Mouse (Mus musculus) gastrocnemius, postnatal 4 days (tissue): Measurements from ENCODE around the gene Msn. TPM values are rescaled to one million over a fixed set of nuclear protein-coding genes. Genes with fewer than 3 reads are reported as not detected.

Experiments used
- DNase-seq, 2 experiments: peaks; one replicate each; pipeline ENCODE4 v3.0.0; 2021 to 2022; ENCODE audit warnings: low spot score in 2 of 2, mixed read lengths in 2 of 2
- long read RNA-seq, 2 experiments: library from polyadenylated mRNA; stranded (forward); transcript quantifications; one replicate each; pipeline ENCODE4 v2.0.0; 2021
- total RNA-seq, 2 experiments: library from RNA; stranded (reverse); gene quantifications; 2 replicates each; pipeline ENCODE4 v1.2.3; 2021

Msn gene
- 100 to 1,000 TPM; 119 to 121 TPM for total RNA-seq
- long read RNA-seq, experiment 1, transcript Msn-201 (13 exons, 3,842 nt) = major isoform, 135 of 151 reads
- long read RNA-seq, experiment 1, partial matches to known transcripts = 12 of 151 reads
- long read RNA-seq, experiment 1, other reads (novel, unspliced or antisense) = 2 of 151 reads
- long read RNA-seq, experiment 2, transcript Msn-201 (13 exons, 3,842 nt) = major isoform, 198 of 222 reads
- long read RNA-seq, experiment 2, partial matches to known transcripts = 17 of 222 reads
- long read RNA-seq, experiment 2, other reads (novel, unspliced or antisense) = 7 of 222 reads

DNA sequence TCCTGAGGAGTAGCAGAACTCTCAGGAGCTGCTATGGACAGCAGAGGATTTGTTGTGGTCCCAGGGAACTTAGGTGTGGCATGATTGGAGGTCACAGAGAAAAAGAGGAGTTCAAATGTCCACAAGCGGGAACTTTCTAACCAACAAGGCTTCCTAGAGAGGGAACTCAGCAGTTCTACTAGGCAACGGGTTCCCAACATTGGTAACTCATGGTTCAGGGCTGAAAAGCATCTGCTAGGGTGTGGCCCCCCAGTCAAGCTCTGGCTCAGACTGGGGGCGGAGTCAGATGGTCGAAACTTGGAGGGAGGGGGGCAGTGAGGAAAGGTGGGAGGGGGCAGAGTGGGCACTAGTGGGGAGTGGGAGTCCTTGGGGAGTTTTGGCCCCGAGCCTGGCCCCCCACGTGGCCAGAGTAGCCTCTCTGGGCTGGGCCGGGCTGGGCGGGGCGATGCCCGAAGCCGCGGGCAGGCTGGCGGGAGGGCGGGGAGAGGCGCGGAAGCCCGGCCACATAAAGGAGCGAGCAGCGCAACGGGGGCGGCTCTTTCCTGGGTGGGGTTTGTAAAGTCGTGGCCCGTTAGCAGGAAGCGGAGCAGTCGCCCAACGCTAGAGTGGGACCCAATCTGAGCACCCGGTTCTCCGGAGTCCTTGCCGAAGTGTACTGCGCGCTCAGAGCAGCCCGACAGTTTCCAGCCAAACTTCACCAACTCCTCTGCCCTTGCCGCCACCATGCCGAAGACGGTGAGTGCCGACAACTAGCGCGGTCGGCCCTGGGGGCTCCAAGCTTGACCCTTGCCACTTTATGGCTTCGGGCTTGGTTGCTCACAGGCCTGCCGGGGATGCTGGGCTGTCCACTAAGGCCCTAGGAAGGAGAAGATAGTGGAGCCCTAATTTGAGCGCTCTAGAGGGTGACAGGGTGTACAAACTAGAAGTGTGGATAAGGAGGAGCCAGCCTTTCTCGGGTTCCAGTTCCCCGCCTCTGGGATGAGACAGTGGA, at the start of gene Msn:
Gene Msn (plus strand): TSS at position 534 of the 991 bp plus-strand sequence.
- peak; percentile 44 to 72 for DNase-seq

DNA sequence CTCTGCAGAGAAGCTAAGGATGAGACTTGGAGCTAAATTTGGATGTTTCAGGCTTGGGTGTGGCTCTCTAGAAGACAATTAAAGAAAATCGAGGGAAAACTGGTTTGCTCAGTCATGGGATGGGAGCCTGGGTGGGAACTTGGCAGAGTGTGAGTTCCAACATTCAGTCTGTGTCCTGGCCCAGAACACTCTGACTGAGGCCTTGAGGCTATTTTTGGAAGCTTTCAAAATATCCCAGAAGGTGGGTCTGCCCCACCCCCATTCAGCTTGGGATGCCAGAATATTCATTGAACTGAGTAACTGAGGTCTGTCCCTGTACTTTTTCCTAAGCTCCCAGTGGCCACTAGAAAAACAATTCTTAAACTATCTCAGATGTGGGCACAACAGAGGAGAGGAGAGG, 43.0 kb upstream of the Msn start:
- peak in 1 of 2 experiments; percentile 7 for DNase-seq

DNA sequence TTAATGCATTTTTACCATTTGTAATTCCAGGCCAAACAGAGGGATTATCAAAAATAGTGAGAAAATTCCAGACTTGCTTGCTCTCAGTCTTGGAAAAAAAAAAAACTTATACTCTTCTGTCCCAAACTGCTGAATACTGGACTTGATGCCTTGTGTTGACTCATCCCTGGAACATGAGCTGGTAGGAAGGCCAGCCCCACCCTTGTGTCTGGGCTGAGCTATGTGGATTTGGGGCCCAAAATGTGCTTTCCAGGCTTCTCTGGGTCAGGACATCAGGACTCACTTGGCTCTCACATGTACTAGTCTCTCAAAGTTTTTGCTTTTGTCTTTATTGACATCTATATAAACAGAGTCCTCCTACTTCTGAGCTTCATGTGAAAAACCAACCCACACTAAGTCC, 18.1 kb upstream of the Msn start:
- DNase-seq = no peak

DNA sequence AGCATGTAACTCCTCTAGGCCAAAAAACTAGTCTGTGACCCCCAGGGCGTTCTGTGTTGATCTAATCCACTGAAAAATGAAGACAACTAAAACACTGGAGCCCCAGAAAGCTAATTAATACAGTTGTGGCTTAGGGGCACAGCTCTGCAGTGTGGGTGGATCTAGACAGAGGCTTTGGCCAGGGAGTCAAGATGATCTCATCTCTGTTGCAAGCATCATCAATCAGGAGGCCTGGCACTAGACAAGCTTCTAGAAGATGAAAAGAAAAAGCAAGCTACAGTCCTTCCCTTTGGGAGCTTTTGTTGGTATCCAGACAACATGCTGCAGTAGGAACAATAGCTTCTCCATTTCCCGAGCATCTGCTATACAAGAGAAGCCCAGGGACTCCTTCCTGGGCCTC, 9.6 kb upstream of the Msn start:
- DNase-seq = no peak

DNA sequence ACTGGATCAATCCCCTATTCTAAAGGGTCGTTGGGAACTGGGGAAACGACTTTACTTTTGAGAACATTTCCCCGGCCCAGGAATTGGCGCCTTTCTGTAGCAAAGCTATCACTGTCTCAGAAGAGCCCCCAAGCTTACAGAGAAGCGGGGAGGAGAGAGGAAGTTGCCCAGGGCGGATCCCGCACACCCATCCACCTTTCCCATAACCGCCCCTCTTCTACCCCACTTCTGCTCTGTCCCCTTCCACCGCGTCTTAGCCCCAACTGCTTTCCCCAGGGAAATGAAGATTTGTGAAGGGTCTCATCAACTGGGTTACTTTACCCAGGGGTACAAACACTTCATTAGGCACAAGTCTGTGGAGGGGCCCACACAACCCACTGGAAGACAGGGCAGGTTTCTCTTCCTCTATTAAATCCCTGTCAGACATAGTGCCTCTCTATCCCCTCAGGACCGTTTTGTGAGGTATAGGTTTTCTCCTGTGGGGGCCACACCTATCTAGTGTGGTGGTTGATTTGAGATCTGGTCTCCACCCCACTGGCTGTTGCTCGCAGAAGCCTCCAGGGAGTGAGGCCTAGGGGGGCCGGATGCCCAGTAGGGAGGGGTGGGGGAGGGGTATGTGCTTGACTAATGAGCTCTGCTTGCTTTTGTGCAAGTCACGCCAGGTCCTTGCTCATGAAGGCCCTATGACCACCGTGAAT, 820 bp downstream of the Msn start:
- peak in 1 of 2 experiments; percentile 10 for DNase-seq

DNA sequence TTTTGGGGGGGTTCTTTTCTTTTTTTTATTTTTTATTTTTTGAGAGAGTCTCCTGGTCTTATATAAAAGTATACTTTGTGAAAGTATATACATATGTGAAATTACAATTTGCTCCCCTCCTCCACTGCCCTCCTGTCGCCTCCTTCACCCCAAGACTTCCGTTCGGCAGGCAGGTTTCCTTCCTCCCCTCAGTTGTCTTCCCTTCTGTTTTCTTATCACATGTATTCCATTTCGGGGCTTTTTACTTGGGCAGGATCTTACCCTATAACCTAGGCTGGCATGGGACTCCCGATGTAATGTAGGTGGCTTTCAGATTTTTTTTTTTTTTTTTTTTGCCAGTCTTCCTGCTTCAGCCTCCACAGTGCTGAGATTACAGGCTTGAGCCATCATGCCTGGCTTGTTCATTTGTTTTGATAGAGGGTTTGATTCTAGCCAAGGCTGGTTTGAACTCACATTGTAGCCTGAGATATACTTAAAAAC, 1.7 kb downstream of the Msn start:
- no peak for DNase-seq

DNA sequence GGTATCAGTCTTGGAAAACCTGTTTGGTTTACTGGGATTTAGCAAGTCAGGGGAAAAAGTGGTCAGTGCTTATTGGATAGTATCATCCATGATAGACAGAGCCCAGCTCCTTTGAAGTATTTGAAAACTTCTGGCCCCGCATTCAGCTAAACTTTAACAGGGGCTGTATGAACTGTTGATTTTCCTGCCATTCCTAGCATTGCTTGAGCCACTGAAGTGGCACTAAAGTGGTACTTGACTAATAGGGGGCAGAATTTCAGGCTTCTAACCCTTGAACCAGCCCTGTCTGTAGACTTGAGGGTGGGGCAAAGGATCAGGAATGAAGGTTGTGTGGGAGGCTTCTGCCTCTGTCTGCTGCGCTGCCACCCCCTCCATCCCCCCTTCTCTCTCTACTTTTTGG, 3.2 kb downstream of the Msn start:
- DNase-seq = no peak

DNA sequence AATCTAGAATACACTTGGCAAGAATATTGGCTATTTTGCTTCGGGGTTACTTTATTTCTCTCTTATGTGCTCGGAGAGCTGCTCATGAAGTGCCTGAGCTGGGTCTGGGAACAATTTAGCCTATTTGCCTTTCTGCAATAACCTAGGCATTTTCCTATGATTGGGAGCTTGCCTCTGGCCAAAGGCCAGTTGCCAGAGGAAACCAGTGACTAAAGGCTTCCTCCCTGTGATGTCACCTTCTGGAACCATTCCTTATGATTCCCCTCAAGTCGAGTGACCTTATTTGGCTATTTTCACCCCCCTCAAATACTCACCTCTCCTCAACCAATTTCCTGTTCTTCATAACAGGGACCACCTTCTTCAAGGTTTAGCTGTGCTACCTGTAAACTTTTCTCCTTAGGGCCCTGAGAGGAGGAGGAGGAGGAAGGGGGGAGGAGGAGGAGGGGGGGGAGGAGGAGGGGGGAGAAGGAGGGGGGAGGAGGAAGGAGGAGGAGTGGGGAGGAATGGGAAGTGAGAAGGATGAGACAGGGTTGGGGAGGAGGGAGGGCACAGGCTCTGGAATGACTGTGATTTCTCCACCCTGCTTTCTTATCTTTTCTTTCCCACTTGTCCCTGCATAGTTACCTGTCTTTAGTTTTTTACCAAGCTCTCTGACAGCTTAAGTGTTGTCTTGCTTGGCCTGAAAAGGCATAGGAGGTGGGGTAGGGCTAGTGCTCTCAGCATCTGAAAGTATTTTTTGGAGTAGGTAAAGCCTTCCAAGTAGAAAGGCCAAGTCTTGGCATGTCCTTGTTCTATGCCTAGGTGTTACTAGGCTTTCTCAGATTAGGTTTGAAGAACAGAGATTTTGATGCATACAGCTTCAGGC, 11.8 kb downstream of the Msn start:
- peak in 1 of 2 experiments; percentile 18 for DNase-seq

DNA sequence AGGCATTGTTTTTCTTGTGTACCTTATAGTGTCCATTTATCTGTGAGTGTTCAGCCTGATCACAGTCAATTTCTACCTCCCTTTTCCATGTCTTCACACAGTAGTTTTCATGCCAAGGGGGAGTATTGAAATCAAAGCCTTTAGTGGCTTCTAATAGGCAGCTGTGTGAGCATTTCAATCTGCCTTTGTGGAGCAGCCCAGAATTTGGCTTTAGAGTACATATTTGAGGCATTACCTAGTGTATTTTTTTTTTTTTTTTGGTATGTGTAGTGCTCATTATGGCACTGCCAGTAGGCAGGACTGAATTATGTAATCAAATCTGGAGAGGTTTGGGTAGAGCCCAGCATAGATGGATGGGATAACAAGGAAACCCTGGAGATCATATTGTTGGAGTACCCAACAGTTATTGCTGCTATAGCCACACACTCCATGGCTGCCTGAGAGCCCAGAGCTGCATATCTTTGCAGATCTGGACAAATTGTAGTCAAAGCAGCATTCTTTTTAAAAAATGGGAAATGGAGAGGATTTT, 17.3 kb downstream of the Msn start:
- DNase-seq = no peak

DNA sequence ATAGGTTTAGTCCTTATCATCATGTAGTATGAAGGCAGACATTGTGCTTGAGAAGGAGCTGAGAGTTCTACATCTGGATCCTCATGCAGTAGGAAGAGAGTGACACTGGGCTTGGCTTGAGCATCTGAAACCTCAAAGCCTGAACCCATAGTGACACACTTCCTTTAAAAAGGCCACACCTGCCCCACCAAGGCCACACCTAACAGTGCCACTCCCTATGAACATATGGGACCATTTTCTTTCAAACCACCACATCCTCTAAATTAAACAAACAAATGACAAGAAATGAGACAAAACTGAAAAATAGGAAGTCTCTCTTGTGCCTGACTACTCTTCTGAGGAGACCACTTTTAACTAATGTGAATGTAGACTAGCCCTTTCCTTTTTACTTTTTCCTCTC, 19.7 kb downstream of the Msn start:
- no peak for DNase-seq

DNA sequence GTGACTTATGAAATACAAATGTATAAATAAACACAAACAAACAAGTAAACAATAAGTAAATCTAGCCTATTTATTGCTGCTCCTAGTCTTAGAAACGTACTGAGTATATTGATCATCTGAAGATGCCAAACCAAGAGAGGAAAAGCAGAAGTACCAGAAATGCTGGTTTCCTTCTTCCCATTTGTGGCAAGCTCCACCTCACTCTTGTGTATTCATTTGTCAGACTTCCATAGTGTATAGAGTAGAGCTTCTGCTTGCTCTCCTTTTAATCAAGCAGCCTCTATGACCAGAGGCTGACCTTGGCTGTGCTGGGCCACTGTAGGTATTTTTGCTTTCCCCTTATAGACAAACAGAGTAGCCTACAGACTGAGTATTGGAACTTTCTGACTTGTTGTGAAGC, 21.5 kb downstream of the Msn start:
- DNase-seq = no peak

DNA sequence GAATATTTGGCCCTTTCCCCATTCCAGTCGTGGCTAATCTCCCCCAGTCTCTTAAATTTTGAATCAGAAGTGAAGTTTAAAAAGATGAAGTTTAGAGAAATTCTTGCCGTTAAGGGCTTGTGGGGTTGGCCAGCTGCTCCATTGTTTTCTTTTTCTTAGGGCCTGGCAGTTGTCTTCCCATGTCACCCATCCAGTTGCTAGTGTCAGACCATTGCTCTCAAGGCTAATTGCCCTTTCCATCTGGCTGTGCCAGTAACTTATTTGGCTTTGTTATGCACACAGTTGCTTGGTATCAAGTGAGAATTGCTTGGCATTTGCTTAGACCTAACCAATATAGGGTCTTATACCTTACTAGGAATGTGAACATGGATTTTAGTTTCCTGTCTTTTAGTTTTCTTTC, 24.2 kb downstream of the Msn start:
- no peak for DNase-seq

DNA sequence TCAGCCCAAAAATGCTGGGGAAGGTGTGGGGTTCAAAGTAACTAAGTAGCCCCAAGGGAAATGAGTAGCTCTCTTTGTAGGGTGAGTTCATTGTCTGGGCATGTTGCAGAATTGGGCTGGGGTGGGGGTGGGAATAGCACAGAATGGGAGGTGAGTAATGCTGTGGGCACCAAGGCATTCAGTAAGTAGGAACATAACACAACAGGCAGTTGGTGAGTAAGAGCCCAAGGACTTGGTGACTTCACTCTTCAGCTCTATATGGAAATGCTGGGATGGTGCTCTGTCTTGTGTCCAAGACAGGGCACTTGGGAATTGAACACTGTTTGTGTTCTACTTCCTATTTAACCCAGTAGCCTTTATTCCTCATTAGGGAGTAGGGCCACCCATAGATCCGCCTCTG, 26.1 kb downstream of the Msn start:
- DNase-seq = no peak

DNA sequence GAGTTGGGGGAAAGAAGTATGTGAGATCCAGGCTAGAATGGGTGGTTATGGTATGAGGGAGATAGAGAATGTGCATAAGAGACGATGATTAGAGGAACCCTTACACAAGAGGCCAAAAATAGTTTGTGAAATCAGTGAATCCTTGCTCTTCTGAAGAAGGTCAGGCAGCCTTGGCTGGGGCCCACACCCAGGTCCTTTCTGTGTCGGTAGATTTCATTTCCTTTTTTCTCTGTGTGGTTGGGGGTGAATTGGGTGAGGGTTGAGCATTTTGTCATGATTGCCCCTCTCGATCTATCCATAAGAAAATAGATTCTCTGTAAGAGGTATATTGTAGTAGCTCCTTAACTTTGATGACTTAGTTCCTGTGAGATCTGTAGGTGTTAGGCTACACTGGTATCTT, 31.0 kb downstream of the Msn start:
- DNase-seq = no peak

DNA sequence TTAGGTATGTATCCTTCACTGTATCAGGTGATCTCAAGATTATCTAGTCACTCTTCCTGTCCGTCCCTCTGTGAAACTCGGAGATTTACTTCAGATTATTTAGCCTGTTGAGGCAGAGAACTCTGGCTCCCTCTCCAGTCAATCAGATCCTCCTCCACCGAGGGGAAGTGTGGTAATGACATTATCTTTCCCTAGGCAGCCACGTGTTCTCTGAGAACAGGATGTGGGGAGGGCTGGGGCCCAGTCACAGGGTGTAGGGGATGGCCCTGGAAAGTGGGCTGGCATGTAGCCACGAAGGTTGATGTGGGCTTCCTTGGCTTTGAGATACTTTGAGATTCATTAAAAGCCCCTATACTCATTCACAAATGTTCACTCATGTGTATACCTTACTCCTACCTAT, 34.3 kb downstream of the Msn start:
- peak in 1 of 2 experiments; percentile 16 for DNase-seq

DNA sequence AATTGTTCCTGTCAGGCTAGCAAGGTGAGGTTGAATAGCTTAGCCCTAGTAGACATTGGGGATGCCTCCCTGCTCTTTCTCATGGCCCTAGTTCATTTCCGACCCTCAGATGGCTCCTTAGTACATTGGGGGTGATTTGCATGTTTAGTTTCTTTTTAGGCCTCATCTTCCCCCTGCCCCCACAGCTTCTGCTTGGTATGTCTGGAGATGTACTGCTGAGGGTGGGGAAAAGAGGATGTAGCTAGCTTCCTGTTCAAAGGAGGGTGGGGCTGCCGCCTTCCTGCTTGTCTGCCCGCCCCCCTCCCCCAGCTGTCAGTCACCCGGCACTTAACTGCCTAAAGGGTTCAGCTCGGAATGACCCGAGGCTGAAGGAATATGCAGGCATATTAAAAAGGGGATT, 34.8 kb downstream of the Msn start:
- no peak for DNase-seq

DNA sequence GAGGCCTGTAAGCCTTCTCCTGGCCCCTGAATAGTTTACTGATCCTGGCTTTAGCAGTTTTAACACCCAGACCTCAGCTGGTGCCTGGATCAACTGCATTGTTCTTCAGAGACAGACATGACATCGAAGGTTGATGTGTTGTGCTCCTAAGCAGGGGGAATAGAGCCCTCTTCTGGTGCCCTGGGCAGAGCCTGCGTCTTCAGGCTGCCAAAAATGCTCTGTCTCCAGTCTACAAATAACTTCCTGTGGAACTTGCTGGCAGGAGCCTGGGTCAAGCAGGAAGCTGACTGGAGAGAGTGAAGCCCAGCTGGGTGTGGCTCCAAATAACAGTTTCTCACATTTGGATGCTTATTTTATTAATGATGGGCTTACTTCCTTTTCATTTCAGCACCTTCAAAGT, 37.4 kb downstream of the Msn start:
- DNase-seq = peak in 1 of 2 experiments; percentile 11

DNA sequence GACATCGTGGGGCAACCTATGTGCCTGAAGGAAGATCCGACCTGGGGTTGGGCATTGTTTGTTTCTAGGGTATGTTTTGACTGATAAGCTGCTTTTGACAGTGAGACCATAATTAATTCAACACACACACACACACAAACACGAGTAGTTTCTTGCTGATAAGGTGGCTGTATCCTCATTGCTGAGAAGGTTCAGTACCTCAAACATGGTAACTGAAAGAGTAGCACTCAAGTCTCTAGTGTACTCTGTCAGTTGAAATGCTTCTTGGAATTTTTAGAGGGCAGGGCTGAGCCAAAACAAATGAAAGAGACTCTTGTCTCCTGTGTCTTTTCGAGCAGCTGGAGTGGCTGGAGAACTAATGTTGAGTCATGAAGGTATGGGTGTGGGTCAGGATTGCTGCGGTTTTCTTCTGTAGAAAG, 38.4 kb downstream of the Msn start:
- DNase-seq = no peak

DNA sequence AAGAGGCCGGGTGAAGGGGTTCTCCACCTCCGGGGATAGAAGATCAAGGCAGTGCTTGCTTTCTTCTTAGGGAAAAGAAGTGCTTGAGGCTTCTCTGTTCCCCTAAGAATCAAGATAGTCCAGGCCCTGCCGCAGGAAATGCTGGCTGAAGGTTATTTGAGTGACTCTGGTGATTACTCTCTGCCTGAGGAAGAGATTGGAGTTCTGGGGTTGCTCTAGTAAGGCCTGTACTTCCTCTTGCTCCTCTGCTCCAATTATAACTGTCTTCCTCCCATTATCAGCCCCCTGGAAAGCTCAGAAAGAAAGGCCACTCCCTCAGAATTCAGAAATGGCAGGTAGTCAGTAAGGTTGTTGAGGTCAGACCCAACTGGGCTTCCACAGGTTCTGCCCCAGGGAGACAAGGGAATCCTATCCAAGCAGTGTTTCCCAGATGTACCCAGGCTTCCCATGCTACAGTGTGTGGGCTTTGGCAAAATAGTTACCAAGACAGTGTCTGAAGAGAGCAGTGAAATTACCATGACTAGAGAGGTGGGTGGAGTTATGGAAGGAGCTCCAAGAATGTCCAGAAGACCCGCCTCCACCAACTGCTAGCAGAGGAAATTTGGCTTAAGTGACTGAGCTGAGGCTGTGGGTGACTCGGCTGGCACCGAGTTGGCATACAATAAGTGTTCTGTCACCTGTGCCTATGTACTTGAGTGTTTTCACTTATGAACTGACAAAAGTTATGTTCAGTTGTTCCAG, 39.2 kb downstream of the Msn start:
- no peak for DNase-seq

DNA sequence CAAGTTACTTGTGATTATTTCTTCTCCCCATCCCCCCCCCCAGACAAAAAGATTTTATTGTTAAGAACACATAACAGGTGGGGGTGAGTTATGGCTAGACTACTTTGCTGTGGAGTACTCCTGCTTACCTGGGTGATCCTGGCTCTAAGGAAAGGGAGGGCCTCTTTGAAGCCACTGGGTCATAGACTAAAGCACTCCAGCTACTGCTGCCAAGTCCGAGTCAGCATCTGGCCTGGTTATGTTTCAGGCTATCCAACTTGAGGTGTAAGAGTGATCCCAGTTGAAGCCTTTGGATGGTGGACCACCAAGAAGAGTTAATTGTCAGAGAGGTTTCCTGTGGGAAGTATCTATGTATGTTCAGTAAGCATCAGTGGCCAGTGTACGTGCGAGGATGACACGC, 39.7 kb downstream of the Msn start:
- DNase-seq = no peak
